Comparison of ENCODE assay signal across 8 mouse cellular contexts in the genomic region with DNA sequence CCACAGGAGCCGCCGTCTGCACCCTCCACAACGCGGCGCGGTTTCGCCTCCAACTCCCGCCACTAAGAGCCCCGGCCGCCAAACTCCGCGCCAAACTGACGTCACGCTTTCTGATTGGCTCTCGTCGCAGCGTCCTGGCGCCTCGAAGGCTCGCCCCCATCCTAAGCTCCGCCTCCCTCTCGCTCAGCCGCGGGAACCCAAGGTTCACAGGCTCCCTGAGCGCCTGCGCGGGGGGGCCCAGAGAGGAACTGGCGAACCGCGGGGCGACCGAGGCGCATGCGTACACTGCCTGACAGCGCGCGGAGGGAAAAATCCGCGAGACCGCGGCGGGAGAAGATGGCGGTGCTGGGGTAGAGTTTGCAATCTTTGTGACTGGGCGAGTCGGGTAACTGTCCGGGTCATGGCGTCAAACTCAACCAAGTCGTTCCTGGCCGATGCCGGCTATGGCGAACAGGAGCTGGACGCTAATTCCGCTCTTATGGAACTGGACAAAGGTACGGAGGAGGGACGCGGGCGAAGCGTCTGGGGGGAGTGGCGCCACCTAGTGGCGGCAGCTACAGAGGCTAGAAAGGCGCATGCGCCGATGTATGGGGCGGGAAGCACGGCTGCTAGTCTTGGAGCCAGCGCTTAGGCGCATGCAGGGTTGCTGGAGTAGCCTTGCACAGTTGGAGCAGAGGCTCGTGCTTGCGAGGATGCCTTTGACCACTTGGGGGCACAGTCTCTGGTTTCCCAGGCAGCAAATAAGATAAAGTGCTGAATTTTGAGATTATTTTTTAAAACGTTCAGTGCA. TPM values are rescaled to one million over a fixed set of nuclear protein-coding genes. Genes with fewer than 3 reads are reported as not detected.
DNase-seq lines count a peak whose midpoint lies in the region; ATAC-seq lines count a peak whose summit lies in the region.

A gene (minus strand): TSS at position 87 of the 790 bp plus-strand sequence.
A gene (plus strand): TSS at position 179 of the 790 bp plus-strand sequence.

- H3K4me1 ChIP-seq in hindbrain, embryonic 15.5 days (replicated peaks), result peaks cover 33% of the 10 kb centered on the region

- peak within 1 kb of the TSS; percentile 80 for H3K4me3 ChIP-seq in hindbrain, embryonic 15.5 days

- no peaks in the 10 kb centered on the region for H3K36me3 ChIP-seq in hindbrain, embryonic 15.5 days

- no peaks in the 10 kb centered on the region for H3K27me3 ChIP-seq in hindbrain, embryonic 15.5 days

- DNase-seq in T-cell, adult 2 months (ENCODE audit: low spot score), result peak; percentile 100
- peak; percentile 99 for DNase-seq in cerebellum, postnatal 36 days
- DNase-seq in frontal cortex, postnatal 36 days (ENCODE audit: low spot score in 2 of 2), result peak; percentile 98 to 100
- DNase-seq in left cerebral cortex, adult 11 months (ENCODE audit: low spot score), result peak; percentile 97
- DNase-seq in lung, postnatal 4 days, result peak; percentile 100
- DNase-seq in retina, postnatal 7 days (ENCODE audit: low read depth, low spot score), result peak; percentile 100
- peak; percentile 99 for DNase-seq in urinary bladder, adult 2 months (ENCODE audit: low spot score)

- peak within 1 kb of the TSS; percentile 64 for H3K9ac ChIP-seq in hindbrain, embryonic 15.5 days

- ATAC-seq in hindbrain, embryonic 15.5 days (ENCODE audit: low FRiP score, low read depth), result peak; percentile 99

- H3K4me2 ChIP-seq in hindbrain, embryonic 15.5 days, result peak within 1 kb of the TSS; percentile 96

- under 1% methylated on average over 70 of the region's 70 CpGs for WGBS in hindbrain, embryonic 15.5 days

- no peaks in the 10 kb centered on the region for H3K9me3 ChIP-seq in hindbrain, embryonic 15.5 days

- H3K27ac ChIP-seq in hindbrain, embryonic 15.5 days (replicated peaks), result peak within 1 kb of the TSS; percentile 95

RNA-seq across cellular contexts. Expression of the first gene that starts in this region (rescaled TPM):
- 9.0 and 9.2 TPM in 2 replicates for polyA plus RNA-seq in hindbrain, embryonic 15.5 days (2015; fragmentation: Nextera tagmentation; extraction: Ambion mirVana)
- 0.72 and 1.0 TPM in 2 replicates for polyA plus RNA-seq in urinary bladder, adult 2 months (2012; rRNA removed)

RNA-seq across cellular contexts. Expression of the second gene that starts in this region (rescaled TPM):
- 34.1 and 36.7 TPM in 2 replicates for polyA plus RNA-seq in hindbrain, embryonic 15.5 days (2015; fragmentation: Nextera tagmentation; extraction: Ambion mirVana)
- polyA plus RNA-seq in urinary bladder, adult 2 months (2012; rRNA removed), result 22.1 and 24.1 TPM in 2 replicates

Comparison
In these comparisons a context has a peak if more than half of its experiments do, and no peak if none do; other contexts are left out.
1. Peak in every context shown above with its lines: DNase-seq, ATAC-seq, H3K4me3 ChIP-seq and H3K27ac ChIP-seq.